Mouse (Mus musculus): ENCODE measurements around the gene Prr11.

Gene Prr11

DNA sequence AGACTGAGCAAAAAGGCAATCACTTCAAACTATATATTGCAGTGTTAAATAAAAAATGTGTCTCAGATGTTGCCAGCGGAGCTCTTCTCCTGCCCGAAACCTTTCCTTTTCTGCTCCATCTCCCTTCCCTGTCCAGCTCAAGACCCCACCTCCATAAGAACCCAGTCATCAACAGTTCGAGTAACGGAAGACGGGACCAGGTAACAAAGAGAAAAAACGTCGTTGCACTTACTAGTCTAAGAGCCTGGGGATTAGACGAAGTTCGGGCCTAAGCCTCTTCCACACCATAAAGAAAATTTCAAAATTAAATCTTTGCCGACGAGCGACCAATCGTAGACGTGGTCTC, at the start of gene Prr11:
TSS of gene Prr11 (minus strand) at position 300 of the 346 bp plus-strand sequence.
- DNase-seq = no peak

DNA sequence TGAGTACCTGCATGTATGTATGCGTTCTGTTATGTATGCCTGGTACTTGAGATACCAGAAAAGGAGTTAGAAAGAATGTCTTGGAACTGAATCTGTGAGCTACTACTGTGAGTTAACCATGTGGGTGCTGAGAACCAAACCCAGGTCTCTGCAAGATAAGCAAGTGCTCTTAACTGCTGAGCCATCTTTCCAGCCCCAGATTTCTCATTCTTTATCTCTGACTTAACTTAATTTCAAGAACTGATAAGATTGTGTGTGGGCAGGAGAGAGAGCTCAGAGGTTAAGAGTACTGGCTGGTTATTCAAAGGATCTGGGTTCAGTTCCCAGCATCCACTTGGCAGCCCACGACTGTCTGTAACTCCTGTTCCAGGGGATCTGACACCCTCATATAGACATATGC, 49.5 kb upstream of the Prr11 start:
- DNase-seq = peak; percentile 28

DNA sequence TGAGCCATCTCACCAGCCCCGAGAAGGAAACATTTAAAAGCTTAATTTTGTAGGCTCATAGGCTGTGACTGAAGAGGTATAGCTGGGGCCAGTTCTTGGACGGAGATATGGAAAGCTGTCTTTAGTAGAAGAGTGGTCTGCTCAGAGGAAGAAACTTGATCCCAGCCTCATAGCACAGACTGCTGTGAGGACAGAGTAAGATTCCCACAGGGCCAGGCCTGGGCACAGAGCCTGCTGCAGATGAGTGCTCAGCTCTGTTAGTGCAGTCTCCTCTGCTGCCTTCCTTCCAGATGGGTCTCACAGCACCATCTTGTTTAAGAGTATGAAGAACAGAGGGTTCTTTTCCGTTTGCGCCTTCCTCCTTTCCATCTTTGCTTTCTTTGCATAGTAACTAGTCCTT, 27.7 kb upstream of the Prr11 start:
- DNase-seq = no peak

DNA sequence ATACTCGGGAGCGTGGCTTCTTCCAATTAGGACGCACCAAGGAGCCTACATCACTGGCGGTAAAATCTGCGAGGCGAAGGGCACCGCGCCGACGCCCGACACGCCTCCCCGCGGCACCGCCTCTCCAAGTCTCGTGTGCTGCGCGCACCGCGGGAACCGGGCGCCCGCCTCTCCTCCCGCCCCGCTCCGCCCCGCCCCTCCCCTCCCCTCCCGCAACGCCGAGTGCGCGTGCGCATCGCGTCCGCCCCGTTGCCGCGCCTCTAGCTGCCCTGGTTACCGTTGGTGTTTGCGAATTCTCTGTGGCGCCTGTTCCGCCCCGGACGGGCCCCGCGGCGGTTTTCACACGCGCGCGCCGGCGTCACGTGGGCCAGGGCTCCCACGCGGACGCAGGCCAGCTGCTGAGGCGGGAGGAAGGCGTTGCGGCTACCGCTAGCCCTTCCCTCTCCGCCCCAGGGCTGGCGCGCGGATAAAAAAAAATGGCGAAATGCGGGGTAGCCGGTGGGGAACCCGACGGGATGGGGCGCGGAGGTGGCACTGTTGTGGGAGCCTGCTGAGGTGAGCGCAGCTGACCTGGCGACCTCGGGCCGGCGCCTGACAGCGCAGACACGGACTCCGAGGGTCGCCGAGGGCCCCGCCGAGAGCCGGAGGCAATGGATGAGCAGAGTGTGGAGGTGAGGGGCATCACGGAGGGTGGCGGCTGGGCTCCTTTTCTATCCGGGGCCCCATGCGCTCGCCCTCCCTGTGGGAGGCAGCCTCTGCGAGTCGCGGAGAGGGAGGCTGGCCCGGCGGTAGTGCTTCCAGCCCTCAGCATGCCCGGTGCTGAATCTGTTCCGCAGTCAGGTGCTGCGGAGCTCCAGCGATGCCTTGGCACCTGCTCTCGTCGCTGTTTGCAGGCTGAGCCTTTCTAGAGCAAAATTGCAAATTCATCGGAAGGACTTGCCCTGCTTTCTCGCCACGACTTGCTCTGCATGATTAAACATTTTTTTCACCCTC, 18.6 kb upstream of the Prr11 start, which contains the start of gene Trim37:
TSS of gene Trim37 (plus strand) at position 254 of the 993 bp plus-strand sequence.
- peak; percentile 99 for DNase-seq

DNA sequence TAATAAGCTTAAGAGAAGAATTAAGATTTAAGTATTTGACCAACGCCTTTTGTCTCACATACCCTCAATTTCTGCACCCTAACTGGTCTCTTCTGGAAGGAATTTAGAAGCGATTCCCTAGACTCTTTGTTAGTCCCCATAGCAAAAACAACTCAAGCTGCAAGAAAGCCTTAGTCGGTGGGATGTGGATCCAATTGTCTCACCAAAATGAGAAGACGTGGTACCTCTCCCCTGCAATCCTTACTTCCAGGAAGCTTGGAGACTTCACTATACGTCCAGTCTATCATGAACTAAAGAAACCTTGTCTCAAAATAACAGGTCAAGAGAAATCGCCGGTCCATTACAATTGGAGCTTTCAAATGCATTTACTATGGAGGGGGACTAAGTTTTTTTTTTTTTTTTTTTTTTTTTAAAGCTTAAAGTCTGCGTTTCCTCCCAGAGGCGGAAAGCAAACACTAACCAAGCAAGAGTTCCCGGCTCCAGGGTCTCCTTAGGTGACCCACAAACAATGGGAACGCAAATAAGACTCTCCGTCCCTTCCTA, 17.8 kb upstream of the Prr11 start:
- DNase-seq = no peak

DNA sequence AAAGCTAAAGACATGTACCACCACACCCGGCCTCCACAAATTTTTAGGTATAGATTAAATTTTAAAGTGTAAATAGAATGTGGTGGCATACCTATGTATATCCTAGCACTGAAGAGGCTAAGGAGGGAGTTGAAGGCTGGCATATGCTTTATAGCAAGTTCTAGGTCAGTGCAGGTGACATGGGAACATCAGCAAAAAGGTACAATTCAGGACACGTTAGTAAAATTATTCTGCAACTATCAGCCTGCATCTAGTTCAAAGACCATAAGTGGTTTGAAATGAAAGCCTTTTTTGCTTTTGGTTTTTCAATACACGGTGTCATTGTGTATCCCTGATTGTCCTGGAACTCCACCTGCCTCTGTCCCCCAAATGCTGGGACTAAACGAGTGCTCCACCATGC, 17.1 kb upstream of the Prr11 start:
- no peak for DNase-seq

DNA sequence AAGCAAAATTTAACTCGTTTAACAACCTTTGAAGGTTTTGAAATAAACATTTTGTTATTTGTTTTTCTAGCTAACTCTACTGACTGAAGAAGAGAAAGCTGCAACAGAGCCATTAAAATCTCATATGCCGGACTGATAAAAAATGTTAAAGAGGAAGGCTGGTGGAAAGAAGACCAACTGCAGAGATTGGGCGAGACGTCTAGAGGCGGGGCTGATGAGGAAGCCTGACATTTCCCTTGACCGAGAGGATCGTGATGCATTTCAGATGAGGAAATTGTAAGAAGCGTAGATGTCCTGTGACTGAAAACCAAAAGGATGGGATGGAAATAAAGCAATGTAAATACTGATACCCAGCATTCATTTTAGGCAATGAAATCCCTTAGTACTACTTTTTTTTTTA, 13.4 kb upstream of the Prr11 start:
- no peak for DNase-seq

DNA sequence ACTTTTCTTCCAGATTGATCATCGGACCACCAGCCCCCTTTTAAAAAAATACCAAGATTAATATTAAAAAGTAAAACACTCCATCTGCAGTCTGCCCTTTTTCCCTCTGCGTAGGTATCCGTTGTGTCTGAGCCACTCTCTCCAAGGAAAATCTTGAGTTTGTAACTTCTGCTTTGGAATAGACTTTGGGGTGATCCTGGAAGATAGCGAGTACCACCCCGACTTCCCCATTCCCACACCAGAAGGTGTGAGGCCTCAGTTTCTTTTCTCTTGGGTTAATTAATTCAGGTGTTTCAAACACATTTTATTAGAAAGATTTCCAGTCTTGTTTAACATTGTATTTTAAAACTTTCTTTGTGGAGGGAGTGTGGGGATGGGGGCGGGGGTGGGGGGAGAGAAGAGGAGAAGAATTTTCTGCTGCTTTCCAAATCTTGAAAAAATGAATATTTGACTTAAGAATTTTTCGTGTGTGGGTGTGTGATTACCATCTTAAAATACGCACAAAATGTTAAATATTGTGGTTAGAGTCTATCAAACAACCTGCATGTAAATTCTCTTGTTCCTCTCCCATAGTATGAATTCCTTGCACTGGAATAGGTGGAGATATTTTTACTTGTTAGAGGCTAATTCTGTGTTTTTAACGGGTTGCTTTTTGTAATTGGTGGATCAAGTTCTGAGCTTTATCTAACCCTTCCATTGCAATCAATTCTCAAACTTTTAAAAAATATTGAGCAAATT, 1.8 kb upstream of the Prr11 start:
- DNase-seq = no peak

DNA sequence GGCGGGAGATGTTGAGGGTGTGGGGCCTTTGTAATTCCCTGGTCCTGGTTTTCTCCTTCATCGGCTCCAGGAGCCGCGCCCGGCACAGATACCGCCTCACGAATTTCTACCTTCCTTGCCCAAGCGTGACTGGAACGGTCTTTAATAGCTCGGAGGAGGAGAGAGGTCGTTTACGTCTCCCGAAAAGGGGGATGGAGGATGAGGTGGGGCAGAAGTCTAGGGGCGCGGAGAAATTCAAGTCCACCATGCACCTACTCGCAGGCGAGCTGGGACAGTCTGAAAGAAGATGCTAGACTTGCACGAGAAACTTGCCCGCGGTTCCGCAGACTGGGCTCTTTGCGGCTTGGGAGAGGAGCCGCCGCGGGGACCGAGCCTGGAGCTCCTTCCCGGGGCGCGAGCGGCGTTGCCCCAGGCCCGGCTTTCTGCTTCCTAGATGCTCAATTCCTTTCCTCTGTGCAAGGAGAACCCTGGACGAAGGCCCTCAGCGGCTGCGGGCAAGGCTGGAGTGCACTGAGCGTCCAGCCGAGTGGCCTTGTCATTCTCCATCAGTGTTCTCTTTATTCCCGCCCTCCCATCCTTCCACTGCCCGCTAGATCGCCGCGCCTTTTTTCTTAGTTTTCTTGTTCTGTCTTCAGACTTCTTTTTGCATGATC, 1.1 kb upstream of the Prr11 start:
- no peak for DNase-seq

DNA sequence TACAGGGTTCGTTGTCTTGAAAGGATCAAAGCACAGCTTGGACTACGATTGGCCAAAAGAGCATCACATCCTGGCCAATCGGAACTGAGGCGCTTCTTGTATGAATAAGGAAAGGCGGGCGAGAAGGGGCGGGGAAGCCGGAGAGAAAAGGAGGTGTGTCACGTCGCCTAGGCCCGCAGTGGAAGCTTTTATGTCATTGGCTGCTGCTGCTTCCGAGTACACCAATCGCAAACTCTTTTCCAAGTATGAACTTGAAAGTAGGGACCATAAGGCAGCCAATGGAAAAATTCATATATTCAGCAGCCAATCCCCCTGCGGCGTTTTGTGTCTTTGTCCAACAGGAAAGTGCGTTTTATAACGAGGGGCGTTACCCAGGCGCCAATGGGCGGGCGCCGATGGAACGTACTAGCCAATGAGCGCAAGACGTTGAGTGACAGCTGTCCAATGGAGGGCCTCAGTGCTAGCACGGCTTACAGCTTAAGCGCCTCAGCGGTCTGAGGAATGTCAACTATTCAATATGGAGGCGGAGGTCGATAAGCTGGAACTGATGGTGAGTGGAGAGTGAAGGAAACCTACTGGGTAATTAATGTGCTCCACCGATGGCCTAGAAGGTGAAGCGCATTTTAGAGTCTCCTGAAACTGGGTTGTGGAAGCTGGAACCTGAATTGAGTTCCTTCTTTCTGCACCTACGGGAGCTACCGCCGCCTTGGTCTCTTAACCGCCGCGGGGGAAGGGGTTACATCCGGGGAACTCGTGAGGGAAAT, 429 bp upstream of the Prr11 start, which contains the start of gene Ska2:
TSS of gene Ska2 (plus strand) at position 480 of the 764 bp plus-strand sequence.
- peak; percentile 100 for DNase-seq

DNA sequence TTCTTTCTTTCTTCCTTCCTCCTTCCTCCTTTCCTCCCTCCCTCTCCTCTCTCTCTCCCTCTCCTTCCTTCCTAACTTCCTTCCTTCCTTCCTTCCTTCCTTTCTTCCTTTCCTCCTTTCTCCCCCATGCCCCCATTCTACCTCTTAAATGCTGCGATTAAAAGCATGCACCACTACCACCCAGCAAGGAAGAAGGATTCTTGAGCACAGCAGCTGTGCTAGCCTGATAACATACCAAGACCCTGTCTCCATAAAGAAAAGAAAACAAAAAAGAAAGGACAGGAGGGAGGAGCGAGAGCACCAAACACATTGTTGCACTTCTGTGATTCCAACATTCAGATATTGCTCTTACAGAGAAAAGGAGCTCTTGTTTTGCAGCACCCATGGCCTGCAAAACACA, 21.4 kb downstream of the Prr11 start:
- DNase-seq = no peak

DNA sequence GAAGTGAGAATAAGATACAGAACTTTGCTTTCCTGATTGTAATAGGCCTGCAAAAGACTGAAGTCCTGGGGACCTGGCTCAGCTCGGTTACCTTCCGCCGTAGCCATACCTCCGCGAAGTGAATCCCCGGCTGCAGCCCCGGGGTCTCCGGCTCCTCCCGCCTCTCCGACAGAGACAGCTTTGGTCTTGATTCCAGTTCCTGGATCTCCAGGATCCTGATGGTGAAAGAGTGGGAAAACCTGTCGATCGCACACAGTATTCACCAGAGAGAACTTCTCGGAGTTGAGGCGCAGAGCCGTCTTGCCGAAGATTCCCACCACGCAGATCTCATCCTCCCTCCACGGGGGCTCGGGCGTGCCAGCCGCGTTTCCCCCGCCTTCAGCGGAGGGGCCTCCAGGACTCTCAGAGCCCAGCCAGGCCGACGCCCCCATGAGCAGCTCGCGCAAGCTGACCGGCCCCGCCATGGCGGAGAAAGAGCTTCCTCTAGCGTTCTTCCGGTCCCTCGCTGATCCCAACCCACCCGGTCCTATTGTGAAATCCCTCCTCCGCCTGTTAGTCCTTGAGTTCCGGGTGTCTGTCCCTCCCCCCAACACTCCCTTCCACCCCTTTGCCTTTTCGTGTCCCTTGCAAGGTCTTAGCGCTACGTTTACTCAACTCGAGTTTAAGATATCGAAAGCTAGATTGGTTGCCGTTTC, 22.1 kb downstream of the Prr11 start, which contains the start of gene Smg8:
TSS of gene Smg8 (minus strand) at position 485 of the 695 bp plus-strand sequence.
- peak; percentile 98 for DNase-seq

DNA sequence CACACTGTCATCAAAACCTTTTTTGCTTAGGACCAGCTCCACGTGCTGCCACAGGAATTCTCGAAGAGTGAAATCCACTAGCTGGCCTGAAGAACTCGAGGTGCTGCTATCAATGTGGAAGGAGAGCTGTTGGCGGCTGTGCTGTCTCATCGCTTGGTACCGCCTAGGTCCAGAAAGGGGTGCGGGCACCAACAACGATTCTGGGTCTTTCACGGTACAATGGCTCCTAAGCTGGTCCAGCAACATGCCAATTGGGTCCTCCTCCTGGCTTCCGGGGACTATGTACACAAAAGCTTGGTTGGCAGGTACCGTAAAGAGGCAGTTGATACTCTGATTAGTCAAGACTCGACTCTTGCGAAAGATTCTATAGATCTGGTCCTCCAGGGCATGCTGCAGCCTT, 23.0 kb downstream of the Prr11 start:
- DNase-seq = peak; percentile 90

DNA sequence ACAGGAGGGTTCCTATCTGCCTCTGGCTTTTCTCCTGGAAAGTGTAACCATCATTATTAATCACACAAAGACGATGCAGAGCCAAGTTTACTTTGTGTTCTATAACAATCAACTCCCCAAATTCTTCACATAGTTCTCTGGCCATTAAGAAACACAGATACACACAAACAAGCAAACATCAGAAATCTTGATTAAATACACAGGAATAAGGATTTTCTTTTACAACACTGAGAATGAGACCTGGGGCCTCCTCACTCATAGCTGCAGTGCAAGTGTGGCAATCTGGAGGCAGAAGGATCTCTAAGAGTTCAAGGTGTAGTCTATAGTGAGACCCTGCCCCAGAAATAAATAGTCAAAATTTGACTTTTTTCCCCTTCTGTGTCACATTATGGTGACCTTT, 24.8 kb downstream of the Prr11 start:
- no peak for DNase-seq

DNA sequence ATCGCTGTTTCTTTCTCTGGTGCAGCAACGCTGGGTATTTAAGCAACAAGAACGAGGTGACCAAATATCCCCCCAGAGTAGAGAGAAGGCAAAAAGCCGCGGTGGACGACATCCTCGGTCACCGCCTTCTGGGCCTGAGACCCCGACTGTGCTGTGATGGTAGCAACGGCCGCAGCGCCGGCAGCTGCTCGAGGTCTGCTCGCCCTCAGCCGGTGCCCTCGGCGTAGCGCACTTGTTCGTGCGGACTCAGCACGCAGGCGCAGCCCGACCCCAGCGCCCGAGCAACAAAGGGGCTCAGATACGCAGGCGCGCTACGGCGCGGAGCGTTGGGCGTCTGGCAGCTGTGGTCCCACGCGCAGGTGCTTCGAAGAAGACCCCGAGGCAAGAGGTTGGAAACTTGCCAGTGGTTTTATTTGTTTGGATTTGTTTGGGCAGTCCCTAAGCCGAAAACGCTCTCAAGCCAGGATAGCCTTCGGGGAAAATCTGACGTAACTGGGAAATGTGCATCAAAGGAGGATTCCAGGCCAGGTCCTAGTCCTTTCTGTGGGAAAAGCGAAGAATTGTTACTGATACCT, 34.6 kb downstream of the Prr11 start, which contains the start of gene Gdpd1:
TSS of gene Gdpd1 (minus strand) at position 197 of the 575 bp plus-strand sequence.
- peak; percentile 99 for DNase-seq

DNA sequence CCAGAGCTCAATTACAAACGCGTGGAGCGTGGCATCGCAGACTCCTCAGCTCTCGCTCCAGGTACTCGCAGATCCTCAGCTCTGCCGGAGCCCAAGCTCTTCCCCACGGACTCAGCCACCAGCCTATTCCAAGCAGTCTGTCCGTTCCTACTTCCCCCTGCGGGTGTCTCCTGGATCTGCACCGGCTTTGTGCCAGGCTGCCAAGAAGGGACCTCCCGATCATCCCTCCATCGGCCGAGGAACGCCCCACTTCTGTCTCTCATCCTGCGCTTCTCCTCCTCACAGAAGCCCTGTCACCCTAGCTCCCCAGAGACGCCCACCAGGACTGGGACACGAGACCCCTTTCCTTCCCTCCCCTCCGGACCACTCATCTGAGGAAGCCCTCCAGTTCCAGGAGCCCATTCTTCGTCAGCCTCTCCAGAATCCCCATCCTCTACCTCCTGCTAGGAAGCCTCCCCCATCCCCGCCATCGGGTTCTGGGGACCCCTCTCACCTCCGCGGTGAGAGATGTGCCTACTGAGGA, 35.1 kb downstream of the Prr11 start:
- peak; percentile 96 for DNase-seq

DNA sequence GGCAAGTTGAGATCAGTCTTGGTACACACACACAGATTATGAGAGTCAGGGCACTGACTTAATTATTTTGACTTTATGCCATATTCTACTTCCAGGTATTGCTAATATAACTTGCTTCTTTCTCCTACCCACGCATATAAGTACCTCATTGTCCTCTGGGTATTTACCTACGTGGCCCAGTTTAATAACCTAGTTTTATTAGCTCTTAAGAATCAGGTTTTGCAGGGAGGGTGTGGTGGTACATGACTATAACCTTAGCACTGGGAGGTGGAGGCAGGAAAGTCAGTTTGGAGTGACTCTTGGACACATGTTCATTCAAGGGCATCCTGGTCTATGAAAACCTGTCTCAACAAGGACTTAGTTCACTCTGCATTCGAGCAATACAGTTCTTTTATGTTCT, 46.4 kb downstream of the Prr11 start:
- no peak for DNase-seq

DNA sequence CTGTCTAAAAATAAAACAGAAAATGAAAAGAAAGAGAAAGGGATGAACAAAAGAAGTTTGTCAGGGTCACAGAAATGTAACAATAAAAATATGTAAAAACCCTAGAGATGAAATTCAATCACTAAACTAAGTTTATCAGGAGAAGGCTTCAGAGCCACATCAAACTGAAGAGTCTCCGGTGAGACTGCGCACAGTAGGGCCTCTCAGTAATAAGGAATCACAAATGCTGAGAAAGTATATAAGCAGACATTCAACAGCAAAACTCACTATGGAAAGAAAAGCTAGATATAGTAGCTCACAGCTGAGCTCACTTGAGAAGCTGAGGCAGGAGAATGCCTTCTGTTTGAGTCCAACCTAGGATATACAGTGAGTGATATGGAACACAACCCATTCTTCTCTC, 48.1 kb downstream of the Prr11 start:
- DNase-seq = no peak

DNA sequence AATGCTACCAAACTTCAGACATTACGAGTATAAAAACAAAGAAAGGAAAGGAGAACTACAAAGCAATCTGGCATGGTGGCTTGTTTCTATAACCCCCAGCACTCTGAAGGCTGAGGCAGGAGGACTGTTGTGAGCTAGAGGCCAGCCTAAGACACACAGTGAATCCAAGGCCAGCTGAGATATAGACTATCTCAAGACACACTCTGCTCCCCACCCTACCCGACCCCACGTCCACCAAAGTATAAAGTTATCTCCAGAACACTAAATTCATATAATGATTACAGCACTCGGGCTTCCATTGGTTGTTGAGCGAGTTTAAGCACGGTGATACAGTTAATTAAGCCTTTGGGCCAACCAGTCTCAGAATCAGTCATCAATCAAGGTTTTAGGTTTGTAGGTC, 52.2 kb downstream of the Prr11 start:
- DNase-seq = no peak

DNA sequence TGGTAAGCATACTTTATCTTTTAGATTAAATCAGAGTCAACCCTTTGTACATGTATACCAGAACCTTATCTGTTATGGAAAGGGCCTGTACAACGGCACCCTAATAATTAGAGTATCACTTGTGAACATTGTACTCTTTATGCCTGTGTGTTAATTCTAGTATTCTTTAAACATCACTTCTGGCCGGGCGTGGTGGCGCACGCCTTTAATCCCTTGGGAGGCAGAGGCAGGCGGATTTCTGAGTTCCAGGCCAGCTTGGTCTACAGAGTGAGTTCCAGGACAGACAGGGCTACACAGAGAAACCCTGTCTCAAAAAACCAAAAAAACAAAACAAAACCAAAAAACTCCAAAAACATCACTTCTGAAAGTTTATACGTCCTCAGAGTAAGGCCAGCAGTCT, 59.6 kb downstream of the Prr11 start:
- peak; percentile 57 for DNase-seq

DNA sequence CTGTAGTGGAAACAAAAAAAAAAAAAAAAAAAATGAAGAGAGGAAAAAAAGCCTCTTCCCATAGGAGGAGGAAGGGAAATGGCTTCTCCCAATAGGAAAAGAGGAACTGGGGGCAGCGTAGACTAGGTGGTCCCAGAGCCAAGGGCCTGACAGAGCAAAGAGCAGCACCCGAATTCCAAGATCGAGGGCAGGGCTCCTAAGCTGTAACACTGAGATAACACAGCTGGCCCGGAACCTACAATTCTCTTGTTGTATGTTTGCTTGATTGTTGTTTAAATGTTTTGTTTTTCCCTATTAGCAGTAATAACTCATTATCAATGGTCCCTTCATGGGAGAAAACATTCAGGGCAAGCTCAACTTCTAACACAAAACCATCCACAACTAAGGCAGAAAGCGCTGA, 61.5 kb downstream of the Prr11 start:
- DNase-seq = peak; percentile 15
